Mouse (Mus musculus) induced T-regulatory cell, adult 2 months (primary cell): Measurements from ENCODE around the gene Eno1.
"Not testable (repeated sequence)": the region's sequence is repeated elsewhere in the genome, so short reads cannot be mapped to it uniquely, and the experiment has no call there.

Experiments used
- DNase-seq: peaks from one replicate; pipeline ENCODE4 v3.0.0-alpha.2; 2012; ENCODE audit warnings: low read depth

Gene Eno1

GRCm38 (mm10) chr4:150281018-150281761 is 44.7 kb downstream of the Eno1 start, which contains the start of gene Rere:
TSS of gene Rere (plus strand) at chr4:150281646.
- DNase-seq = peak; percentile 98

- DNase-seq = peak; percentile 50
These were observed 45.5 kb downstream of the Eno1 start for GRCm38 (mm10) chr4:150281891-150282630.

GRCm38 (mm10) chr4:150282631-150283334 is 46.3 kb downstream of the Eno1 start:
- DNase-seq = no peak

- DNase-seq = no peak
These were observed 46.8 kb downstream of the Eno1 start for GRCm38 (mm10) chr4:150283335-150283638.

- no peak for DNase-seq
These were observed 47.5 kb downstream of the Eno1 start for GRCm38 (mm10) chr4:150283993-150284392.

GRCm38 (mm10) chr4:150286980-150287379 is 50.5 kb downstream of the Eno1 start:
- DNase-seq = no peak

- DNase-seq = not testable (repeated sequence)
These were observed 50.9 kb downstream of the Eno1 start for GRCm38 (mm10) chr4:150287463-150287862.

GRCm38 (mm10) chr4:150291900-150292299 is 55.4 kb downstream of the Eno1 start:
- DNase-seq = no peak

- no peak for DNase-seq
These were observed 58.3 kb downstream of the Eno1 start for GRCm38 (mm10) chr4:150294870-150295269.

GRCm38 (mm10) chr4:150295966-150296365 is 59.4 kb downstream of the Eno1 start:
- peak; percentile 32 for DNase-seq
